Mouse (Mus musculus): ENCODE results near the gene Necab2.

DNA sequence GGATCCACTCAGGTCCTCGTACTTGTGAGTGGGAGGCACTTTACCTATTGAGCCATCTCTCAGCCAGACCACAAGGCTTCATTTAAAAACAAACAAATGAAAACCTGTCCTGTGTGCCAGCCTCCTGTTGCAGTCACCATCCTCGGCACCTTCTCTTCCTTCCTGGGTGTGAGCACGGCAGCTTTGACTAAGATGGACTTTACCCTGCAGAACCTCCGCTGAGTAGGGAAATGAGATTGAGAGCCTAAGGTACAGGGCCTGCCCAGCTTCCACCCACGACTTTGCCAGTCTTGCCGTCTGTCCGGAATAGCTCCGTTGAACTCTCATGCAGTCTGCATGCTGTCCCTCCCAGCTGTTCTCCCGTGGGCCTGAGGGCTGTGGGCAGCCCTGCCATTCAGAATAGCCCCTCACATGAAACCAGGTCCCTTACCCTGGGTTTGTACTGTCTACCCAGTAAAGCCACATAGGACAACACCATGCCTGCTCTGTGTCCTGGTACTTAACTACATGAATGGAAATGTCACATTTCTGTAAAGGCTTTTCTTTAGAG is 46.3 kb upstream of the Necab2 start:
- TF ChIP-seq CTCF (IDR thresholded peaks at IDR 0.05; ENCODE audit: control insufficient read depth, insufficient read depth, insufficient replicate concordance, low read depth, low read length) = no peak
- no peak for TF ChIP-seq POLR2A (IDR thresholded peaks at IDR 0.05; ENCODE audit: control insufficient read depth, low read depth, low read length)
